Mouse (Mus musculus): Measurements from ENCODE around the gene Vmn2r85. TPM values are rescaled to one million over a fixed set of nuclear protein-coding genes. Genes with fewer than 3 reads are reported as not detected.

Gene Vmn2r85
- polyA plus RNA-seq, 1 experiment from 2014 or later: not detected

GRCm38 (mm10) chr10:130371644-130372043, 57.9 kb downstream of the Vmn2r85 start:
- Histone ChIP-seq H3K27ac (replicated peaks) (no peak overlapping the region), H3K9me3 (replicated peaks) (no peaks in the 10 kb centered on the region)
- WGBS: 66% methylated on average over 1 of the region's 1 CpGs

GRCm38 (mm10) chr10:130370005-130370682, 59.4 kb downstream of the Vmn2r85 start:
- no peaks in the 10 kb centered on the region for H3K9me3 ChIP-seq (replicated peaks)
- no peaks in the 10 kb centered on the region for H3K4me1 ChIP-seq
- no peaks in the 10 kb centered on the region for H3K27me3 ChIP-seq (ENCODE audit: low read depth, poor library complexity, severe bottlenecking)
- WGBS: 94% methylated on average over 2 of the region's 2 CpGs
- H3K27ac ChIP-seq (replicated peaks): no peak overlapping the region
- H3K36me3 ChIP-seq: no peaks in the 10 kb centered on the region
- no peak for DNase-seq (ENCODE audit: low spot score)
- no peak overlapping the region for H3K4me3 ChIP-seq

More at GRCm38 (mm10) chr10:130371644-130372043, 57.9 kb downstream of the Vmn2r85 start:
- DNase-seq (ENCODE audit: low spot score): no peak
- Histone ChIP-seq H3K4me3 (no peak overlapping the region), H3K36me3 (no peaks in the 10 kb centered on the region), H3K27me3 (ENCODE audit: low read depth, poor library complexity, severe bottlenecking) (no peaks in the 10 kb centered on the region), H3K4me1 (no peaks in the 10 kb centered on the region)

- DNase-seq (ENCODE audit: low spot score): no peak
- H3K4me3 ChIP-seq: no peak overlapping the region
- no peaks in the 10 kb centered on the region for H3K9me3 ChIP-seq (replicated peaks)
- no peaks in the 10 kb centered on the region for H3K36me3 ChIP-seq
- no peaks in the 10 kb centered on the region for H3K4me1 ChIP-seq
- H3K27me3 ChIP-seq (ENCODE audit: low read depth, poor library complexity, severe bottlenecking): no peaks in the 10 kb centered on the region
- H3K27ac ChIP-seq (replicated peaks): no peak overlapping the region
These were observed 61.1 kb downstream of the Vmn2r85 start for GRCm38 (mm10) chr10:130368384-130368783.

GRCm38 (mm10) chr10:130364766-130365165, 64.7 kb downstream of the Vmn2r85 start:
- Histone ChIP-seq H3K27ac (replicated peaks) (no peak overlapping the region), H3K36me3 (no peaks in the 10 kb centered on the region), H3K9me3 (replicated peaks) (no peaks in the 10 kb centered on the region), H3K27me3 (ENCODE audit: low read depth, poor library complexity, severe bottlenecking) (no peaks in the 10 kb centered on the region), H3K4me1 (no peaks in the 10 kb centered on the region), H3K4me3 (no peak overlapping the region)
- DNase-seq (ENCODE audit: low spot score): no peak

Other genes with a start within 250 kb of the Vmn2r85 start
- not detected in 2 replicates for gene Olfr826, start 245.5 kb downstream of the Vmn2r85 start, polyA plus RNA-seq (2016; fragmentation: Nextera tagmentation; extraction: Ambion mirVana)
- not detected in 2 replicates for gene Olfr827, start 215.3 kb downstream of the Vmn2r85 start, polyA plus RNA-seq (2016; fragmentation: Nextera tagmentation; extraction: Ambion mirVana)
- gene Neurod4, start 149.5 kb downstream of the Vmn2r85 start, polyA plus RNA-seq (2016; fragmentation: Nextera tagmentation; extraction: Ambion mirVana): 13.4 and 16.0 TPM in 2 replicates
- gene Tespa1, start 106.8 kb downstream of the Vmn2r85 start, polyA plus RNA-seq (2016; fragmentation: Nextera tagmentation; extraction: Ambion mirVana): not detected in 2 replicates
- gene Vmn2r84, start 35.4 kb downstream of the Vmn2r85 start, polyA plus RNA-seq (2016; fragmentation: Nextera tagmentation; extraction: Ambion mirVana): not detected in 2 replicates
- gene Vmn2r86, start 26.3 kb upstream of the Vmn2r85 start, polyA plus RNA-seq (2016; fragmentation: Nextera tagmentation; extraction: Ambion mirVana): not detected in 2 replicates
- gene Vmn2r87, start 67.7 kb upstream of the Vmn2r85 start, polyA plus RNA-seq (2016; fragmentation: Nextera tagmentation; extraction: Ambion mirVana): 0.05 TPM in 1 of 2 replicates, not detected in the other